Mouse (Mus musculus) thymus, adult 2 months (tissue): ENCODE data around the gene Gm9857.

ENCODE experiments used
- CTCF ChIP-seq: fragments of 200-500 bp; IDR thresholded peaks from 2 replicates; pipeline ENCODE4 v1.5.1; 2012; ENCODE audit warnings: mild to moderate bottlenecking, control low read depth, low read length, moderate library complexity, borderline replicate concordance; ENCODE audit not compliant: control insufficient read depth, poor library complexity, insufficient read depth; ENCODE audit errors: extremely low read depth
- POLR2A ChIP-seq: fragments of 200-500 bp; IDR thresholded peaks from 2 replicates; pipeline ENCODE4 v1.6.1; 2012; ENCODE audit warnings: mild to moderate bottlenecking, low read length, control low read depth, moderate library complexity; ENCODE audit not compliant: control insufficient read depth, poor library complexity, insufficient read depth; ENCODE audit errors: extremely low read depth

DNA sequence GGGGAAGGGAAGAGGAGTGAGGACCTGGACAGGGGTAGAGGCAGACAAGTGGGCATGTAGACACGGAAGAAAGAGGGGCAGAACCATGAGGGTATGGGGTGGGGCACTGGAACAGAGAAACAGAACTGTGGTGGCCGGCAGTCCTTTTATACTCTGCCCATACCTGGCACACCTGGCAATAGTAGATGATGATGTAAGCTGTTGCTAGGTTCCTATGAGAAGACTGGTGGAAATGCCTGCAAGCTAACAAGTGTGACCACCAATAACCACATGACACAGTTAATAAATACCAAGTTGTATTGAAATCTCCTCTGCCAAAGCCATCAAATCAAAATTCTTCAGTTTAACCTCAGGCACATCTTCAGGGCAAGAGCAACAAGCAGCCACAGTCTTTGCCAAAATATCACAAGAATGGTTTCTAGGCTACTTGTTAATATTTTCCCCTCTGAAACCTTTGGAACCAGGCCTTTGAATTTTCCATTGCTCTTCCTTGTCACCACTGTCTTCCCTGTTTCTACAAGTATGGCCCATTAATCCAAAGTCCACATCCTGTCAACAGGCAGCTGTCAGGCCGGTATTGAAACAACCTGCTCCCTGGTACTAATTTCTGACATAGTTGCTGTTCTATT, 19.7 kb downstream of the Gm9857 start:
- TF ChIP-seq POLR2A = no peak
- TF ChIP-seq CTCF = no peak
